Mouse (Mus musculus): Measurements from ENCODE around the gene 1700069L16Rik. TPM values are rescaled to one million over a fixed set of nuclear protein-coding genes. Genes with fewer than 3 reads are reported as not detected.

The 1700069L16Rik gene
- total and polyA plus RNA-seq, 2 experiments = not detected

GRCm38 (mm10) chr5:113681219-113681618, 43.4 kb downstream of the 1700069L16Rik start:
- Histone ChIP-seq H3K4me1 (ENCODE audit: control insufficient read depth, insufficient read depth, low read length) (no peaks in the 10 kb centered on the region), H3K4me3 (ENCODE audit: insufficient read depth, low read depth, low read length) (no peak overlapping the region), H3K27ac (replicated peaks; ENCODE audit: insufficient read depth, low read depth, low read length) (no peak overlapping the region), H3K9ac (ENCODE audit: low read depth, low read length) (no peak overlapping the region), H3K36me3 (ENCODE audit: control insufficient read depth, insufficient read depth, low read length) (no peaks in the 10 kb centered on the region), H3K27me3 (ENCODE audit: control insufficient read depth, insufficient read depth, low read length) (no peaks in the 10 kb centered on the region), H3K79me2 (ENCODE audit: control insufficient read depth, insufficient read depth, low read length) (no peaks in the 10 kb centered on the region)
- WGBS = 87% methylated on average over 14 of the region's 14 CpGs
- no peak for DNase-seq (ENCODE audit: extremely low read depth, low read depth, low spot score)
- TF ChIP-seq CTCF (IDR thresholded peaks at IDR 0.05; ENCODE audit: low read depth, low read length) (no peak), POLR2A (IDR thresholded peaks at IDR 0.05; ENCODE audit: extremely low read depth, insufficient read depth, low read length) (no peak)

DNA sequence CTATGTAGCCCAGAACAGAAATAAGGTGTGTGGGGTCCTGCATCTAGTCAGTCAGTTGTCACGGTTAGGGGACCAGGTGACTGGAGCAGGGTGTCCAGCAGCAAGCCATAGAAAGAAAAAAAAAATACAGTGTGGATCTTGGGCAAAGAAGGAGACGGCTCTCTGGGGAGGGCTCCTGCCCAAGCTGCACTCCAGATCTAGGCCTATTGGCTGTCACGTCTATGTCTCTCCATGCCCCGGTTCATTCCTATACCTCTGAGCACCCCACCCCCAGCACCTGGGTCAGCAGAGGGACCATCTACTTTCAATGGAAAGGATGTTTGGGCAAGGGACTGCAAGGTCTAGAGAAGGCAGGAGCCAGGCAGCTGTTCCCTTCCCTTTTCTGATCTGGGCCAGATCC, 45.1 kb downstream of the 1700069L16Rik start:
- no peaks in the 10 kb centered on the region for H3K36me3 ChIP-seq (ENCODE audit: control insufficient read depth, insufficient read depth, low read length)
- no peak overlapping the region for H3K4me3 ChIP-seq (ENCODE audit: insufficient read depth, low read depth, low read length)
- TF ChIP-seq POLR2A (IDR thresholded peaks at IDR 0.05; ENCODE audit: extremely low read depth, insufficient read depth, low read length) (no peak), CTCF (IDR thresholded peaks at IDR 0.05; ENCODE audit: low read depth, low read length) (no peak)
- H3K27me3 ChIP-seq (ENCODE audit: control insufficient read depth, insufficient read depth, low read length) = no peaks in the 10 kb centered on the region
- WGBS = 89% methylated on average over 4 of the region's 4 CpGs
- H3K9ac ChIP-seq (ENCODE audit: low read depth, low read length) = no peak overlapping the region
- DNase-seq (ENCODE audit: extremely low read depth, low read depth, low spot score) = no peak
- no peaks in the 10 kb centered on the region for H3K4me1 ChIP-seq (ENCODE audit: control insufficient read depth, insufficient read depth, low read length)
- H3K27ac ChIP-seq (replicated peaks; ENCODE audit: insufficient read depth, low read depth, low read length) = no peak overlapping the region
- no peaks in the 10 kb centered on the region for H3K79me2 ChIP-seq (ENCODE audit: control insufficient read depth, insufficient read depth, low read length)

GRCm38 (mm10) chr5:113678743-113679452, 45.7 kb downstream of the 1700069L16Rik start:
- Histone ChIP-seq H3K27me3 (ENCODE audit: control insufficient read depth, insufficient read depth, low read length) (no peaks in the 10 kb centered on the region), H3K27ac (replicated peaks; ENCODE audit: insufficient read depth, low read depth, low read length) (no peak overlapping the region), H3K9ac (ENCODE audit: low read depth, low read length) (no peak overlapping the region), H3K4me3 (ENCODE audit: insufficient read depth, low read depth, low read length) (no peak overlapping the region), H3K79me2 (ENCODE audit: control insufficient read depth, insufficient read depth, low read length) (no peaks in the 10 kb centered on the region), H3K36me3 (ENCODE audit: control insufficient read depth, insufficient read depth, low read length) (no peaks in the 10 kb centered on the region), H3K4me1 (ENCODE audit: control insufficient read depth, insufficient read depth, low read length) (no peaks in the 10 kb centered on the region)
- 82% methylated on average over 10 of the region's 10 CpGs for WGBS
- TF ChIP-seq POLR2A (IDR thresholded peaks at IDR 0.05; ENCODE audit: extremely low read depth, insufficient read depth, low read length) = no peak
- TF ChIP-seq CTCF (IDR thresholded peaks at IDR 0.05; ENCODE audit: low read depth, low read length) = no peak
- DNase-seq (ENCODE audit: extremely low read depth, low read depth, low spot score) = no peak

DNA sequence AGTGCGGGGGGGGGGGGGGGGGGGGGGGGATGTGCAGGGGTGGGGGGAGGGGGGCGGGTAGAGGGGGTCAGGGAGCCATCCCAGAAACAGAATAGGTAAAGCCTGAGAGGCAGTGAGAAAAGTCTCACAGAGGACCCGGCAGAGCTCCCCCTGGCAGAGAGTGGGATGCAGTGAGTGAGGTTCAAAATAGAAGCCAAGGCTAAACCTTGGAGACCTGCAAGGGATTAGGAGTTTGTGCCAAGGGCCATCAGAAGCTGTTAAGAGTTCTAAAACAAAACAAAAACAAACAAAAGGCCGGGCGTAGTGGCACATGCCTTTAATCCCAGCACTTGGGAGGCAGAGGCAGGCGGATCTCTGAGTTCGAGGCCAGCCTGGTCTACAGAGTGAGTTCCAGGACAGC, 47.0 kb downstream of the 1700069L16Rik start:
- no peaks in the 10 kb centered on the region for H3K36me3 ChIP-seq (ENCODE audit: control insufficient read depth, insufficient read depth, low read length)
- DNase-seq (ENCODE audit: extremely low read depth, low read depth, low spot score) = no peak
- 83% methylated on average over 5 of the region's 7 CpGs for WGBS
- H3K79me2 ChIP-seq (ENCODE audit: control insufficient read depth, insufficient read depth, low read length) = no peaks in the 10 kb centered on the region
- TF ChIP-seq POLR2A (IDR thresholded peaks at IDR 0.05; ENCODE audit: extremely low read depth, insufficient read depth, low read length) = no peak
- TF ChIP-seq CTCF (IDR thresholded peaks at IDR 0.05; ENCODE audit: low read depth, low read length) = no peak
- H3K27me3 ChIP-seq (ENCODE audit: control insufficient read depth, insufficient read depth, low read length) = no peaks in the 10 kb centered on the region
- H3K9ac ChIP-seq (ENCODE audit: low read depth, low read length) = no peak overlapping the region
- H3K27ac ChIP-seq (replicated peaks; ENCODE audit: insufficient read depth, low read depth, low read length) = no peak overlapping the region
- H3K4me1 ChIP-seq (ENCODE audit: control insufficient read depth, insufficient read depth, low read length) = no peaks in the 10 kb centered on the region
- H3K4me3 ChIP-seq (ENCODE audit: insufficient read depth, low read depth, low read length) = no peak overlapping the region

DNA sequence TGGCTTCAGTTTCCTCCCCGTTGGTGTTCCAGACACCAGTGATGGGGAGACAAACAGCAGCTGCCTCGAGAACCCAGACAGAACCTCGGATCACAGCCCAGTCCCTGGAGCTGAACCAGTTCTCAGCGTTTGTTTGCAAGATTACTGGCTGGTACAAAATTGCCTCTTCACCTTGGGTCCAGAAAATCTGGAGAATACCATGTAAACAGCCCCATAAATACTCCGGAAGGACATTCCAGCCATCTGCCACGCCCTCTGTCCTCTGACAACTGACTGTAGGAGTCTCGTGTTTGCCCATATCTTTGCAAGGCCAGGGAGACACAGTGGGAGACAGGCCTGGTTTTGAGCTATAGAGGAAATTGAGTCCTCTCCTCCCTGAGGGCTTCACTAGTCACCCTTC, 49.7 kb downstream of the 1700069L16Rik start:
- no peak overlapping the region for H3K27ac ChIP-seq (replicated peaks; ENCODE audit: insufficient read depth, low read depth, low read length)
- H3K36me3 ChIP-seq (ENCODE audit: control insufficient read depth, insufficient read depth, low read length) = no peaks in the 10 kb centered on the region
- H3K9ac ChIP-seq (ENCODE audit: low read depth, low read length) = no peak overlapping the region
- H3K27me3 ChIP-seq (ENCODE audit: control insufficient read depth, insufficient read depth, low read length) = no peaks in the 10 kb centered on the region
- no peak for DNase-seq (ENCODE audit: extremely low read depth, low read depth, low spot score)
- H3K4me3 ChIP-seq (ENCODE audit: insufficient read depth, low read depth, low read length) = no peak overlapping the region
- WGBS = 72% methylated on average over 7 of the region's 7 CpGs
- H3K4me1 ChIP-seq (ENCODE audit: control insufficient read depth, insufficient read depth, low read length) = no peaks in the 10 kb centered on the region
- no peaks in the 10 kb centered on the region for H3K79me2 ChIP-seq (ENCODE audit: control insufficient read depth, insufficient read depth, low read length)
- TF ChIP-seq CTCF (IDR thresholded peaks at IDR 0.05; ENCODE audit: low read depth, low read length) = no peak
- no peak for TF ChIP-seq POLR2A (IDR thresholded peaks at IDR 0.05; ENCODE audit: extremely low read depth, insufficient read depth, low read length)

DNA sequence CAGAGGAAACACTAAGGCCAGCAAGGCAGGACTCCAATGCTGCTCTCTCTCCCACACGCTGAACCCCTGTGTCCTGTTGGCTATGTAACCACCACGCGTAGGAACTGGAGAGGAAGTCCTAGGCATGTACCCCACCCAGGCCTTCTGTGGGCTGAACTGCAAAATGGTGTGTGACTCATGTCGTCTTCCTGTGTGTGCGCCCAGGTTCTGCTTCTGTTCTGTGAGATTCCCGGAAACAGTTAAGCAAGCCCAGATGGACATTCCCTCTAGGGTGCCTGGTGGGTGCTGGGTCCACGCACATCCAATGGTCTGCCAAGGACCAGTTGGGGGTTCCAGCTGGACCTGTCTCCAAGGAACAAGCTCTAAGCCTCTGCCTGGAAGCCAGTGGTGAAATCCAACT, 52.1 kb downstream of the 1700069L16Rik start:
- Histone ChIP-seq H3K4me3 (ENCODE audit: insufficient read depth, low read depth, low read length) (no peak overlapping the region), H3K4me1 (ENCODE audit: control insufficient read depth, insufficient read depth, low read length) (no peaks in the 10 kb centered on the region), H3K27ac (replicated peaks; ENCODE audit: insufficient read depth, low read depth, low read length) (no peak overlapping the region), H3K36me3 (ENCODE audit: control insufficient read depth, insufficient read depth, low read length) (no peaks in the 10 kb centered on the region), H3K9ac (ENCODE audit: low read depth, low read length) (no peak overlapping the region), H3K79me2 (ENCODE audit: control insufficient read depth, insufficient read depth, low read length) (no peaks in the 10 kb centered on the region), H3K27me3 (ENCODE audit: control insufficient read depth, insufficient read depth, low read length) (no peaks in the 10 kb centered on the region)
- TF ChIP-seq CTCF (IDR thresholded peaks at IDR 0.05; ENCODE audit: low read depth, low read length) = no peak
- TF ChIP-seq POLR2A (IDR thresholded peaks at IDR 0.05; ENCODE audit: extremely low read depth, insufficient read depth, low read length) = no peak
- peak; percentile 20 for DNase-seq (ENCODE audit: extremely low read depth, low read depth, low spot score)
- WGBS = 70% methylated on average over 7 of the region's 7 CpGs

Measured in liver, adult 2 months (tissue).